Mouse (Mus musculus): Measurements from ENCODE around the gene Meox1.

GRCm38 (mm10) chr11:101851042-101851441 lies 43.1 kb downstream of the Meox1 start:
- TF ChIP-seq TAL1 (IDR thresholded peaks at IDR 0.05; ENCODE audit: low read length) (no peak), GATA1 (IDR thresholded peaks at IDR 0.05; ENCODE audit: low read length) (no peak)

All from erythroblast, embryonic 14.5 days (primary cell).